Mouse (Mus musculus) brain, adult 10 weeks (tissue): ENCODE measurements around the gene Tgfa. TPM values are rescaled to one million over a fixed set of nuclear protein-coding genes. Genes with fewer than 3 reads are reported as not detected.

ENCODE experiments used
- polyA plus RNA-seq: library from polyadenylated mRNA; stranded (reverse); fragments of 350-450 nt; fragmentation: Illumina TruSeq; extraction: RNeasy Lipid Tissue Mini Kit (QIAGEN cat#74804); gene quantifications from one replicate; pipeline ENCODE4 v1.2.3, GENCODE M21; 2015; ENCODE audit warnings: low read depth, low replicate concordance

Tgfa gene
- 23.5 TPM for polyA plus RNA-seq

GRCm38 (mm10) chr6:86194941-86195932 is at the start of gene Tgfa:
Gene Tgfa, plus strand, starts transcription at chr6:86195223.

Other genes starting within 250 kb of the Tgfa start
- gene Dusp11, start 233.6 kb upstream of the Tgfa start, polyA plus RNA-seq = 62.3 TPM
- gene Figla, start 179.1 kb upstream of the Tgfa start, polyA plus RNA-seq = not detected
- gene Add2, start 166.5 kb upstream of the Tgfa start, polyA plus RNA-seq = 105 TPM
- 37.2 TPM for gene Fam136a, start 170.4 kb downstream of the Tgfa start, polyA plus RNA-seq
- gene Snrpg, start 176.1 kb downstream of the Tgfa start, polyA plus RNA-seq = 83.3 TPM
- gene Pcyox1, start 201.9 kb downstream of the Tgfa start, polyA plus RNA-seq = 76.9 TPM
- 120 TPM for gene Tia1, start 209.0 kb downstream of the Tgfa start, polyA plus RNA-seq
- 0.82 TPM for gene Gm44790, start 231.4 kb downstream of the Tgfa start, polyA plus RNA-seq
- 19.1 TPM for gene C87436, start 243.2 kb downstream of the Tgfa start, polyA plus RNA-seq